Mouse (Mus musculus) limb, embryonic 12.5 days (tissue): ENCODE results near the gene Mgp. TPM values are rescaled to one million over a fixed set of nuclear protein-coding genes. Genes with fewer than 3 reads are reported as not detected.
"Not testable (repeated sequence)": the region's sequence is repeated elsewhere in the genome, so short reads cannot be mapped to it uniquely, and the experiment has no call there.

Source experiments
- ATAC-seq: fragments of 200-750 bp; cut with Nextera tagmentation; 2 replicates; pipeline ENCODE4 v1.8.0; 2017; ENCODE audit warnings: low read depth, moderate TSS enrichment; ENCODE audit not compliant: insufficient number of reproducible peaks, insufficient read depth, low FRiP score, low TSS enrichment
- H3K27ac ChIP-seq: fragments of 300-500 bp; sonication (generic); 2 replicates; pipeline ENCODE4 v1.5.1; 2016; ENCODE audit warnings: mild to moderate bottlenecking, moderate library complexity
- H3K27me3 ChIP-seq: fragments of 300-500 bp; sonication (generic); 2 replicates; pipeline ENCODE4 v1.6.1; 2016; ENCODE audit warnings: mild to moderate bottlenecking, moderate library complexity
- H3K36me3 ChIP-seq: fragments of 300-500 bp; sonication (generic); 2 replicates; pipeline ENCODE4 v1.6.1; 2016; ENCODE audit warnings: mild to moderate bottlenecking, moderate library complexity
- H3K4me1 ChIP-seq: fragments of 300-500 bp; sonication (generic); replicated peaks from 2 replicates; pipeline ENCODE4 v1.6.1; 2016
- H3K4me2 ChIP-seq: fragments of 300-500 bp; sonication (generic); 2 replicates; pipeline ENCODE4 v1.6.1; 2016; ENCODE audit warnings: mild to moderate bottlenecking, moderate library complexity
- H3K4me3 ChIP-seq: fragments of 300-500 bp; sonication (generic); replicated peaks from 2 replicates; pipeline ENCODE4 v1.5.1; 2016; ENCODE audit warnings: mild to moderate bottlenecking
- H3K9ac ChIP-seq: fragments of 300-500 bp; sonication (generic); replicated peaks from 2 replicates; pipeline ENCODE4 v1.6.1; 2016; ENCODE audit warnings: mild to moderate bottlenecking, moderate library complexity
- H3K9me3 ChIP-seq: fragments of 300-500 bp; sonication (generic); 2 replicates; pipeline ENCODE4 v1.6.1; 2016; ENCODE audit warnings: mild to moderate bottlenecking, moderate library complexity
- WGBS: fragments of 180-500 bp; shearing (Covaris S2); methylation state at CpG from one replicate; pipeline ENCODE4 v1.1.7; 2016; 5-methylcytosine and 5-hydroxymethylcytosine counted together
- polyA plus RNA-seq: library from polyadenylated mRNA; unstranded; fragments of >200 nt; fragmentation: Nextera tagmentation; extraction: Ambion mirVana; gene quantifications from 2 replicates; pipeline ENCODE4 v1.2.1, GENCODE M21; 2016

Gene Mgp
- polyA plus RNA-seq, 1 experiment from 2014 or later: 28.7 TPM

DNA sequence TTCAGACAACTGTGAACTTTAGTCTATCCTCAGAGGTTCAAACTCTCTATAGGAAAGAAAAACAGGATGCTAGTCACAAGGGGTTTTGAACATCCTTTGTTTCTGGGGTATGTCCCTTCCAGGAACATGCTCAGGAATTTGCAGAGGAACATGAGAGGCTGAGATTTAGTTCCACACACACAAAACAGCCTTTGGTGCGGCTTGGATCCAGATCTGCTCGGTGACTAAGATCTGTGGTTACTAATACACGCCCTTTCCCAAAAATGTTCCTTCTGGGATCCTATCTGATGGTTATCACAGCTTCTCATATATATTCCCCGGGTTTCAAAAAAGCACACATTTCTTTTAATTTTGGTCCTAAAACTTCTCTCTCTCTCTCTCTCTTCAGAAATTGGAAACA is 22.2 kb upstream of the Mgp start:
- no peak overlapping the region for H3K9ac ChIP-seq
- H3K4me3 ChIP-seq: no peak overlapping the region
- WGBS: 77% methylated on average over 4 of the region's 4 CpGs
- H3K27me3 ChIP-seq: no peaks in the 10 kb centered on the region
- H3K4me1 ChIP-seq: peaks cover 16% of the 10 kb centered on the region; the same call in 1 of the 2 replicates
- H3K27ac ChIP-seq: no peak overlapping the region
- no peaks in the 10 kb centered on the region for H3K9me3 ChIP-seq
- ATAC-seq: no peak
- no peaks in the 10 kb centered on the region for H3K36me3 ChIP-seq
- H3K4me2 ChIP-seq: no peak overlapping the region

DNA sequence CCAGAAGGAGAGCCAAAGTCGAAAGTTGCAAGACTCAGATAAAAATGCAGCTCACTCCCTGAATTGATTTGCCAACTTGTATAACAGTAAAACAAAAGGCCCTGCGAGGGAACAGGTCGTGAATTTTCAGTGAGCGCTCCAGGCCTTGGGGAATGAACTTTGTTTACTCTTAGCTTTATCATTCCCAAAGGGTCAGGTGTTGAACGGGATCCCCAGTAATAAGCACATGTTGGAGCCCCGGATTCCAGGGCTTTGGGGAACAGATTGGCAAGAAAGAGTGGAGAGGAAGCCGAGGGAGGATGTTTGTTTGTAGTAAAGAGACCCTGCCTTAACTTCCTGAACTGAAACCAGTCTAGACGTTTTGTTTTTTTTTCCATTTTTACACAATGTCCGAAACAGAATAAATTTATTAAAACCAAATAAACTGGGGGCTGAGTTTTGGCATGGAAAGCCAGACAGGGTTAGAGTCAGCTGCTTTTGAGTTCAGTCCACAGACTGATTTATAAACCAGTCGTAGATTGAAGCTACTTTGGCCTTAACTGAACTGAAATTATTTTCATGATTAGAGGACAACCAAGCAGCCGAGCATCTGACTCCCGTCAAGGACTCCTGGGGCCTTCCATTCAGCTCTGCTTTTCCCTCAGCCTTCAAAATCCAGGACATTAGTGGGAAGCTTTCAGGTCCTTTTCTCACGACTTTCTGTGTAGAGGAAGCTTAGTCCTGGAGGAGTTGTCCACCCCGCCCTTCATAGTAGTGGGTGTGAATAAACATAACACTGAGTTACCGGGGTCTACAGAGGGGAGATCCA is 19.1 kb upstream of the Mgp start:
- Histone ChIP-seq H3K27me3 (no peaks in the 10 kb centered on the region), H3K9ac (no peak overlapping the region), H3K4me1 (peaks cover 16% of the 10 kb centered on the region; the same call in 1 of the 2 replicates), H3K36me3 (no peaks in the 10 kb centered on the region), H3K4me2 (no peak overlapping the region), H3K4me3 (no peak overlapping the region), H3K27ac (peak overlapping the region; percentile 51; the same call in 1 of the 2 replicates), H3K9me3 (no peaks in the 10 kb centered on the region)
- no peak for ATAC-seq
- WGBS: 58% methylated on average over 15 of the region's 15 CpGs

DNA sequence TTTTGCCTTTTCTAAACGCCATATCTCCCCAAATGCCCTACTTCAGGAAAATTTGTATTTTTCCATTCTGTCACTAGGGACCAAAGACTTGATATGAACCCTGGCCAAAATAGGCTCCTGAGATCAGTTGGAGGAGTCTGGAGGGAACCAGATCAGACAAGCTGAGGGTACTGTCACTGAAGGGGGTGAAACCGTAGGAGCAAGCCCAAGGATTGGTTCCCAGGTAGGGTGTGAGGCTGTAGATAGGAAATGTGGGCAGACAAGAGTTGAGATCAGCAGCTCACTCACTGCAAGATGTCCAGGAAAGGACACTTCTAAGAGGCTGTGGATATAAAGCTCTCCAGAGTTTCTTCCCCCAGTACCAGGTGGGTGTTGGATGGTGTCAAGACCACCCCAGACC is 16.4 kb upstream of the Mgp start:
- no peak for ATAC-seq
- H3K4me2 ChIP-seq: no peak overlapping the region
- peaks cover 16% of the 10 kb centered on the region; the same call in 1 of the 2 replicates for H3K4me1 ChIP-seq
- H3K9ac ChIP-seq: no peak overlapping the region
- no peaks in the 10 kb centered on the region for H3K27me3 ChIP-seq
- no peak overlapping the region for H3K4me3 ChIP-seq
- H3K9me3 ChIP-seq: no peaks in the 10 kb centered on the region
- 80% methylated on average over 2 of the region's 2 CpGs for WGBS
- no peak overlapping the region for H3K27ac ChIP-seq
- no peaks in the 10 kb centered on the region for H3K36me3 ChIP-seq

DNA sequence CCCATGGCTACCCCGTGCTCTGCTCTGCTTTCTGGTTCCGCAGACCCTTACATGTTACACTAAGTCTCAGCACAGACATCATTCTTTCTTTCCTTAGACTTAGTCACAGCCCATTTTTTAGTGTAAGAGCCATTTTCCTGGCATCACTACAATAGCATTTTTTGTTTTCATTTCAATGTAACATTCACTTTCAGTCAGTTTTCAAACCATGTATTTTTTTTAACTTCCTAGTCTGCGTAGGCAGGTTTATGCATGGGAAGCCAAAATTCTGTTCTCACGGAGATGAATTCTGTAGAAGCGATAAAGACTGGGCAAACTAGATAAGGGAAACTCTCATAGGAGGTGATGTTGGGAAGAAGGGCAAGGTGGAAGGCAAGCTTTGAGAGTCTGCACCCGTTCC is 13.9 kb upstream of the Mgp start:
- Histone ChIP-seq H3K4me2 (no peak overlapping the region), H3K9ac (no peak overlapping the region), H3K36me3 (no peaks in the 10 kb centered on the region), H3K4me3 (no peak overlapping the region), H3K27me3 (no peaks in the 10 kb centered on the region), H3K9me3 (no peaks in the 10 kb centered on the region), H3K27ac (no peak overlapping the region), H3K4me1 (0 out of 2 replicates have a peak, but pooled peaks cover 7% of the 10 kb centered on the region)
- WGBS: 93% methylated on average over 6 of the region's 6 CpGs
- ATAC-seq: no peak

DNA sequence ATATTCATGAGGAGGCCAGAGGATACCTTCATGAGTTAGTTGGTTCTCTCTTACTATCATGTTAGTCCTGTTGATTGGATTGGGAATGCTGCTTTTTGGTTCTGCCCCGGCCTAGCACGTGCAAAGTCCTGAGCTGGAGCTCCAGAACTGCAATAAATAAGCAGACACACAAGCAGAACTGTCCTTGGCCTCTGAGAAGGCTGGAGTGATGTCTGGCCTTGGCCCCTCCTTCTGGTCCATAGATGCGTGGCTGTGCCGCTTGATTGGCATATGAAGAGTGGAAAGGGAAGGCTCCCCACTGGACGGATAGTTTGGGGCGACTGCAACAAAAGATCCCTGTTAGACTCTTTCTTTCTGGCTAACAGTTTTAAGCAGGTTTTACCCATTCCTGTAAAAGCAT is 13.4 kb upstream of the Mgp start:
- no peak overlapping the region for H3K4me3 ChIP-seq
- no peaks in the 10 kb centered on the region for H3K36me3 ChIP-seq
- no peak overlapping the region for H3K27ac ChIP-seq
- no peaks in the 10 kb centered on the region for H3K27me3 ChIP-seq
- ATAC-seq: no peak
- no peaks in the 10 kb centered on the region for H3K9me3 ChIP-seq
- WGBS: 86% methylated on average over 6 of the region's 6 CpGs
- 0 out of 2 replicates have a peak, but pooled peaks cover 3% of the 10 kb centered on the region for H3K4me1 ChIP-seq
- H3K4me2 ChIP-seq: no peak overlapping the region
- H3K9ac ChIP-seq: no peak overlapping the region

DNA sequence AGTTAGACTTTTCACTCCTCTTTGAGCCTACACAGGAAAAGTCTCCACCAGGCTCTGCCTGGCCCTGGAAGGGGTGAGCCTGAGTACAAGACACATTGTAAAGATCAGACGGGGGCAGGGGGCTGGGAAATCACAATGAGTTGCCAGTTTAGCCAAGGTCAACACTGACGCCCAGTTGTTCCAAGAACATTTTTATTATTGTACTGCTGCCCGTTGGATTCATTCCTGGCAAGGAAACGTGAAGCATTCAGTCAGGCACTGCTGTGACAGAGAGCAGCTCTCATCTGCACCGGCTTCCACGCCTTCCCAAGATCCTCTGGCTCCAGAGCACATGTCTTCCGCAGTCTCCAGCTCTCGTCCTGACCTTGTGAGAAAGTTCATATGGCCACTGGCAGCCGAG is 12.2 kb upstream of the Mgp start:
- no peak for ATAC-seq
- H3K36me3 ChIP-seq: no peaks in the 10 kb centered on the region
- H3K27me3 ChIP-seq: no peaks in the 10 kb centered on the region
- H3K4me2 ChIP-seq: no peak overlapping the region
- 72% methylated on average over 9 of the region's 9 CpGs for WGBS
- H3K4me1 ChIP-seq: no peaks in the 10 kb centered on the region
- no peaks in the 10 kb centered on the region for H3K9me3 ChIP-seq
- H3K9ac ChIP-seq: no peak overlapping the region
- H3K27ac ChIP-seq: no peak overlapping the region
- H3K4me3 ChIP-seq: no peak overlapping the region

DNA sequence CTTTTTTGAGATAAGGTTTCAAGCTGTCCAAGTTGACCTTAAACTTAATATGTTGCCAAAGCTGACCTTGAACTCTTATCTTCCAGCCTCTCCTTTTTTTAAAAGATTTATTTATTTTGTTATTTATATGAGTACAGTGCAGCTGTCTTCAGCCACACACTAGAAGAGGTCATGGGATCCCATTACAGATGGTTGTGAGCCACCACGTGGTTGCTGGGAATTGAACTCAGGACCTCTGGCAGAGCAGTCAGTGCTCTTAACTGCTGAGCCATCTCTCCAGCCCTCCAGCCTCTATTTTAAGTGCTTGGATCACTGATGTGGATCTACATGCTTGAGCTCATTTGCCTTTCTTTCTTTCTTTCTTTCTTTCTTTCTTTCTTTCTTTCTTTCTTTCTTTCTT is 9.1 kb upstream of the Mgp start:
- not testable (repeated sequence) for H3K4me1 ChIP-seq, H3K27me3 ChIP-seq, H3K4me2 ChIP-seq, H3K27ac ChIP-seq, H3K9me3 ChIP-seq, H3K9ac ChIP-seq, H3K4me3 ChIP-seq, ATAC-seq, H3K36me3 ChIP-seq
- 43% methylated on average over 1 of the region's 1 CpGs for WGBS

DNA sequence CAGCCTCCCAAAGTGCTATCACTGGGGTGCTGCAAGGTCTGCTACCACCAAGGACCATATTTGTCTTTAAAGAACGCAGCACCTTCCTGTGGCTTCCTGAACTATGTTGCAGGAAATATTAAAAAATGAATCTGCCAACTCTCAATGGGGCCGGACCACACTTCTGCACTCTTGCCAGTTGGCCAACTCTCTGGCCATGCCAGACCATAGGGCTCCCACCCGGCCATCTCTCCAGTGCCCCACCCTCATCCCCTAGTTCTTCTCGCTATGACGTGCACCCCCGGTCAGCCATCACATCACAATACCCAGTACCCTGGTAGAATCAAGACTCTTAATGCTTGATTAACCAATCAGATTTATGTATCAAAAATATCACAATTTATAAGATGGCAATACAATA is 8.3 kb upstream of the Mgp start:
- no peak for ATAC-seq
- no peak overlapping the region for H3K4me2 ChIP-seq
- no peak overlapping the region for H3K4me3 ChIP-seq
- no peak overlapping the region for H3K9ac ChIP-seq
- no peaks in the 10 kb centered on the region for H3K27me3 ChIP-seq
- 94% methylated on average over 6 of the region's 6 CpGs for WGBS
- H3K9me3 ChIP-seq: no peaks in the 10 kb centered on the region
- peaks cover 3% of the 10 kb centered on the region; the same call in 1 of the 2 replicates for H3K4me1 ChIP-seq
- H3K27ac ChIP-seq: no peak overlapping the region
- H3K36me3 ChIP-seq: no peaks in the 10 kb centered on the region

DNA sequence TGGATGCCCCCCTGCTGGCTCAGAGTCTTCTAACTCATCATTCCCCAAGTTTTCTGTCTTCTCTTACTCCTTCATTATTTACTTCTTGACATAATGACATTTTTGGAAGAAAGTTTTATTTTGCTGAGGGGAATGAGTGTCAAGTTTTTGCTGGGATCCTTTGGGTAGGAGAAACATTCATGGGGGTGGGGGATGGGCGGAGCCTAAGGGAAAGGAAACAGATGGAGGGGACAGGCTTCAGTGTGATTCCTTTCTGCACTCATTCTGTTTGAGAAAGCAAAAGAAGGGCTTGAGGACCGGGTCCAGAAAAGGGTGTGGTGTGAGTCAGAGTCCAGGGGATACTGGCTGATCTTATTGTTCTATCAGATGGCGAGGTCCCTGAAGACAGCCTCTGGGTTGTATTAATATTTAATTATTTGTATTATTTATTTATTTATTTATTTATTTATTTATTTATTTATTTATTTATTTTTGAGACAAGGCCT is 7.8 kb upstream of the Mgp start:
- H3K4me2 ChIP-seq: no peak overlapping the region
- H3K9ac ChIP-seq: no peak overlapping the region
- no peak overlapping the region for H3K4me3 ChIP-seq
- H3K9me3 ChIP-seq: no peaks in the 10 kb centered on the region
- WGBS: 87% methylated on average over 3 of the region's 3 CpGs
- H3K36me3 ChIP-seq: no peaks in the 10 kb centered on the region
- H3K27me3 ChIP-seq: no peaks in the 10 kb centered on the region
- H3K4me1 ChIP-seq: peaks cover 3% of the 10 kb centered on the region; the same call in 1 of the 2 replicates
- no peak; the same call in 1 of the 2 replicates for ATAC-seq
- no peak overlapping the region for H3K27ac ChIP-seq

DNA sequence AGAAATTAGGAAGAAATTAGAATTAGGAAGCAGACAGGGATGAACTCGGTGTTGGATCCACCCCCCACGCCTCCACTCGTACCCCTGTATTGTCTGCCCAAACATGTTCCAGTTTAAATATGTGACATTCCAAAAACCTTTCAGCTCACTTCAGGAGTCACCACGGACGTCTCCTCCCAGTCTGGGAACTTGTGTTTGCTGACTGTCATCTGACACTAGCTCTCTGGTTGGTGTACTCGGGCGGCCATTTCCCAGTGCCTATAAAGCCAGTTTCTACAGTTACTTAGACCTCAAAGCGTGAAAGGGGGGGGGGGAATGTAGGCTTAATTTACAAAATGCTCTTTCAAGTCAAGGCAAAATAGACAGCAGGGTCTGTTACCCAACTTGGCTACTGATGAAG is 6.1 kb upstream of the Mgp start:
- no peak for ATAC-seq
- 54% methylated on average over 8 of the region's 8 CpGs for WGBS
- Histone ChIP-seq H3K27me3 (no peaks in the 10 kb centered on the region), H3K4me1 (peaks cover 3% of the 10 kb centered on the region; the same call in 1 of the 2 replicates), H3K9ac (no peak overlapping the region), H3K9me3 (no peaks in the 10 kb centered on the region), H3K4me2 (no peak overlapping the region), H3K36me3 (no peaks in the 10 kb centered on the region), H3K4me3 (no peak overlapping the region), H3K27ac (0 out of 2 replicates have a peak overlapping the region, but pooled peaks have one; percentile 23)

DNA sequence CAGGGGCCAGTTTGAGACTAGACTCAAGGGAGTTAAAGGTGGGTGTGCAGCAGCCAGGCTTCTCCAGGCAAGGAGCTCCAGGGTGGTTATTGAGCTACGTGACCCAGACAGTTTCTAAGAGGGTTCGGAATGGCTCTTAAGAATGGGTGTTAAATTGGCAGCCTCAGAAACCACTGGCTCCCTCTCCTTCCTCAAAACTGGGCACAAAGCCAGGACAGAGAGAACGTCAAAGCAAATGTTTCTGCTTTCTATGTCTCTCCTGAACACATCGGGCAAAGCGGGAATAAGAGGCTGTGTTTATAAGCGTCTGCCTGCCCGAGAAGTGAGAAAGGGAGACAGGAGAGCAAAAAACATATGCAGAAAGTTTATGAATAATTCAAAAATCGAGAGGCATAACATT is 1.0 kb downstream of the Mgp start:
- Histone ChIP-seq H3K36me3 (no peaks in the 10 kb centered on the region), H3K27ac (peak overlapping the region; percentile 8), H3K4me3 (no peak overlapping the region; the same call in 1 of the 2 replicates), H3K27me3 (no peaks in the 10 kb centered on the region), H3K9ac (no peak overlapping the region), H3K9me3 (no peaks in the 10 kb centered on the region), H3K4me2 (peak overlapping the region; percentile 55), H3K4me1 (peaks cover 24% of the 10 kb centered on the region)
- 46% methylated on average over 8 of the region's 8 CpGs for WGBS
- ATAC-seq: no peak

DNA sequence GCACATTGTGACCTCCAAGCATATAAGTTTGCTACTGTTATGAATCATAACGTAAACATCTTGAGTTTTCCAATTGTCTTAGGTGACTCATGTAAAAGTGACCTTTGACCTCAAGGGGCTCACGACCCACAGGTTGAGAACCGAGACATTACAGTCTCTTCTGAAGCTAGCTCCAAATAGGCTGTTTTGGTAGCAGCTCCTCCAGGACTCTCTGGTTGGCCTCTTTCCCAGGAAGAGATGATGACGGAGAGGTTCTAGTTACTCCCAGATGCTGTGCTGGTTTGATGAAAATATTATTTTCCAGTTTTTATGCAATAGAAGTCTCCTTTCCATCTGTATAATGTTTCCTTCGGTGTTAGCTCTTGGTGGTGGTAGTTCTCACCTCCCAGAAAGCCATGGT is 6.7 kb downstream of the Mgp start:
- ATAC-seq: no peak
- H3K4me2 ChIP-seq: no peak overlapping the region
- 77% methylated on average over 5 of the region's 5 CpGs for WGBS

More for the DNA sequence above, 6.7 kb downstream of the Mgp start:
- H3K9ac ChIP-seq: no peak overlapping the region
- no peak overlapping the region for H3K27ac ChIP-seq
- no peaks in the 10 kb centered on the region for H3K27me3 ChIP-seq
- H3K4me3 ChIP-seq: no peak overlapping the region
- peaks cover 18% of the 10 kb centered on the region for H3K4me1 ChIP-seq
- no peaks in the 10 kb centered on the region for H3K36me3 ChIP-seq
- H3K9me3 ChIP-seq: no peaks in the 10 kb centered on the region
